Mouse (Mus musculus) midbrain, embryonic 15.5 days (tissue): ENCODE measurements around the gene Zbtb20. TPM values are rescaled to one million over a fixed set of nuclear protein-coding genes. Genes with fewer than 3 reads are reported as not detected.

Experiments used
- ATAC-seq: fragments of 200-750 bp; cut with Nextera tagmentation; replicated peaks from 2 replicates; pipeline ENCODE4 v1.8.0; 2017; ENCODE audit warnings: moderate TSS enrichment
- H3K27ac ChIP-seq: fragments of 300-500 bp; sonication (generic); 2 replicates; pipeline ENCODE4 v1.5.1; 2015; ENCODE audit warnings: mild to moderate bottlenecking, inconsistent platforms
- H3K27me3 ChIP-seq: fragments of 300-500 bp; sonication (generic); replicated peaks from 2 replicates; pipeline ENCODE4 v1.6.1; 2015; ENCODE audit warnings: inconsistent platforms
- H3K36me3 ChIP-seq: fragments of 300-500 bp; sonication (generic); replicated peaks from 2 replicates; pipeline ENCODE4 v1.6.1; 2015; ENCODE audit warnings: inconsistent platforms
- H3K4me1 ChIP-seq: fragments of 300-500 bp; sonication (generic); 2 replicates; pipeline ENCODE4 v1.6.1; 2015; ENCODE audit warnings: inconsistent platforms
- H3K4me2 ChIP-seq: fragments of 300-500 bp; sonication (generic); 2 replicates; pipeline ENCODE4 v1.6.1; 2015; ENCODE audit warnings: inconsistent platforms, mild to moderate bottlenecking, moderate library complexity
- H3K4me3 ChIP-seq: fragments of 300-500 bp; sonication (generic); 2 replicates; pipeline ENCODE4 v1.5.1; 2015; ENCODE audit warnings: mild to moderate bottlenecking, inconsistent platforms
- H3K9ac ChIP-seq: fragments of 300-500 bp; sonication (generic); 2 replicates; pipeline ENCODE4 v1.6.1; 2015; ENCODE audit warnings: mild to moderate bottlenecking, inconsistent platforms
- H3K9me3 ChIP-seq: fragments of 300-500 bp; sonication (generic); 2 replicates; pipeline ENCODE4 v1.6.1; 2016; ENCODE audit warnings: inconsistent platforms
- WGBS: fragments of 180-500 bp; shearing (Covaris S2); methylation state at CpG from one replicate; pipeline ENCODE4 v1.1.7; 2015; ENCODE audit warnings: mixed read lengths; 5-methylcytosine and 5-hydroxymethylcytosine counted together
- polyA plus RNA-seq: library from polyadenylated mRNA; unstranded; fragments of >200 nt; fragmentation: Nextera tagmentation; extraction: Ambion mirVana; gene quantifications from 2 replicates; pipeline ENCODE4 v1.2.1, GENCODE M21; 2015

The Zbtb20 gene
- polyA plus RNA-seq, 1 experiment from 2014 or later = 76.5 TPM

DNA sequence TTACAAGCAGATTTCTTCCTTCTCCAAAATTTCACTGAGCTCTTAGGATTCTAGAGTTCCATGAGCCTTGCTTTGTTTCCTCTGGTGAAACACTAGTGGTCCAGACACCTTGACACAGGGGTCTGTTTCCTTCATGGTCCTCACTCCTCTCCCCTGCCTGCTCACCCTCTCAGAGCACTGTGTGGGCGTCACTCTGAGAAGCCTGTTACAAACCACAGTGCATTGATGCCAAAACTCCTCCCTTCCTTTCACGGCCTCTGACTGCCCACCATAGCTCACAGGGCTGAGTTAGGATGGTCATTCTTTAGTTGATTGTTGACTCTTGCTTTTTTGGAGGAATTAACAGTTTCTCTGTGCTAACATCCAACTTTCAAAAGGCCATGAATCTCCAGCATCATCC is 744.7 kb downstream of the Zbtb20 start:
- 0 out of 2 replicates have a peak, but pooled peaks cover 7% of the 10 kb centered on the region for H3K36me3 ChIP-seq
- no peak overlapping the region for H3K4me2 ChIP-seq
- 0 out of 2 replicates have a peak, but pooled peaks have one; percentile 47 for ATAC-seq
- H3K27me3 ChIP-seq = no peaks in the 10 kb centered on the region
- no peak overlapping the region for H3K4me3 ChIP-seq
- H3K27ac ChIP-seq = no peak overlapping the region
- no peak overlapping the region for H3K9ac ChIP-seq
- 26% methylated on average over 2 of the region's 2 CpGs for WGBS
- H3K9me3 ChIP-seq = no peaks in the 10 kb centered on the region
- H3K4me1 ChIP-seq = 0 out of 2 replicates have a peak, but pooled peaks cover 5% of the 10 kb centered on the region

DNA sequence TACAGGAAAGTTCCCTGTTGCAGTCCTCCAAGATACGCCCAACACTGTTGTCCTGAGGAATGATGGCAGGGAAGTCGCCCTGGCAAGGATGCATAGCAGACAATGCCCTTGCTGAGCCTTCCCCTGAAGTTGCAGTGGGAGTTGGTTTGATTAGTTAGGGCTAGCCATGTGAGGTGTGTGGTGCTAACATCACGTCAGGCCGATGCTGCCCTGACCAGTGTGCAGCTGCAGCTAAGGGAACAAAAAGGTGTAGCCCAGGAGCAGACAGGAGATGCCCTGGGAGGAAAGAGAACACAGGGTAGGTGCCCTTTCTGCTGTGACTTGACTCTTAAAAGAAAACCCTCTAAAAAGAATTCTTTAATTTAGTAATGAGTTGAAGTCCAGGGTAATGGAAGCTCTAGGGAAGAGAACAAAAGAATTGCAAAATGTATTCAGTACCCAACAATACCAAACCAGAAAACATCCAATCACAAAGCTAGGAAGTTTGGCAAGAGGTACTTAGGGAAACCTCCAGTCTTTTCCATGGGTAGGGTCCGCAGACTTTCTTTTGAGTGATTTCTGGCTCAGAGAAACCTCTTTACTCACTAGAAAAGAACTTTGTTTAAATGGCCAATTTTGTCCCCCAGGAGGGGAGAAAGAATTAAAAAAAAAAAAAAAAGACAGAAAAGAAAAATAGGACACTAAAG is 747.8 kb downstream of the Zbtb20 start:
- Histone ChIP-seq H3K9ac (no peak overlapping the region), H3K9me3 (no peaks in the 10 kb centered on the region), H3K27me3 (no peaks in the 10 kb centered on the region), H3K4me1 (0 out of 2 replicates have a peak, but pooled peaks cover 5% of the 10 kb centered on the region), H3K27ac (peak overlapping the region; percentile 47), H3K4me3 (no peak overlapping the region), H3K4me2 (no peak overlapping the region), H3K36me3 (0 out of 2 replicates have a peak, but pooled peaks cover 8% of the 10 kb centered on the region)
- ATAC-seq = peak; percentile 69
- 40% methylated on average over 5 of the region's 5 CpGs for WGBS

DNA sequence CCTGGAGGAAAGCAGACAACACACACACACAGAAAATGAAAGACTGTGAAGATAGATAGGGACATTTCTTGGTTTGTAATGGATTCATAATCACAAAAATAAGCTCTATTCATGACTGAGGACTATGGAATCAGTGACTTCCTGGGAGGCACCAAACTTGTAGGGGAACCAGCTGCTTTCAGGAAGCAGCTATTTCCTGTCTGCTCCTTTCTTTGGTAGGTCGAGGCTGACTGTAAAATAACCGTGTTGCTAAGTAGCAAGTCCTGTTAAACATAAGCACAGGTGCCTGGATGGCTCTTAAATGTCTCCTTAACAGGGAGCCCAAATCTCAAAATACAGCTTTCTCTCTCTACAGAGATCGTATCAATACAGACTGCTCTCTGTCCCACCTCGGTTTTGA is 749.2 kb downstream of the Zbtb20 start:
- H3K4me3 ChIP-seq = no peak overlapping the region
- H3K36me3 ChIP-seq = 0 out of 2 replicates have a peak, but pooled peaks cover 4% of the 10 kb centered on the region
- no peaks in the 10 kb centered on the region for H3K27me3 ChIP-seq
- ATAC-seq = no peak
- H3K4me2 ChIP-seq = no peak overlapping the region
- no peaks in the 10 kb centered on the region for H3K9me3 ChIP-seq
- WGBS = 77% methylated on average over 4 of the region's 4 CpGs
- H3K4me1 ChIP-seq = 0 out of 2 replicates have a peak, but pooled peaks cover 5% of the 10 kb centered on the region
- H3K27ac ChIP-seq = 0 out of 2 replicates have a peak overlapping the region, but pooled peaks have one; percentile 25
- no peak overlapping the region for H3K9ac ChIP-seq

DNA sequence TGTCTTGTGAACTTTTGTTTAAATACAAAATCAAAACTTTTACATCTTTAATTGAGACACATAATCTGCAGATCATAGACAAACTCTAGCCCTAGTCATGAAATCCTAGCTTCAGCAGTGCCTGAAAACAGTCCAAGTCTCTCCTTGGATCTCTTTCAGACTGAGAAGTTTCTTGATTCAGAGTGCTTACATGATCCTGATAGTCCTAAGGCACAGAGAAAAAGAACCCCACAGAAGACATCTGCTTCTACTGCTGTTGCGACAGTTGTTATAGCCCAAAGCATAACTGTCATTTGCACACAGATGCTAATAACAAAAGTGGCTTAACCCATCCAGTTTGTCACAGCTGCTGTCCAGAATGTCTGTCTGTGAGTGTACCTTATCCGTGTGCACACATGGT is 749.6 kb downstream of the Zbtb20 start:
- ATAC-seq = no peak
- Histone ChIP-seq H3K27me3 (no peaks in the 10 kb centered on the region), H3K4me2 (no peak overlapping the region), H3K4me3 (no peak overlapping the region), H3K36me3 (0 out of 2 replicates have a peak, but pooled peaks cover 4% of the 10 kb centered on the region), H3K9ac (no peak overlapping the region), H3K9me3 (no peaks in the 10 kb centered on the region), H3K27ac (0 out of 2 replicates have a peak overlapping the region, but pooled peaks have one; percentile 25), H3K4me1 (0 out of 2 replicates have a peak, but pooled peaks cover 5% of the 10 kb centered on the region)
- 74% methylated on average over 2 of the region's 2 CpGs for WGBS

DNA sequence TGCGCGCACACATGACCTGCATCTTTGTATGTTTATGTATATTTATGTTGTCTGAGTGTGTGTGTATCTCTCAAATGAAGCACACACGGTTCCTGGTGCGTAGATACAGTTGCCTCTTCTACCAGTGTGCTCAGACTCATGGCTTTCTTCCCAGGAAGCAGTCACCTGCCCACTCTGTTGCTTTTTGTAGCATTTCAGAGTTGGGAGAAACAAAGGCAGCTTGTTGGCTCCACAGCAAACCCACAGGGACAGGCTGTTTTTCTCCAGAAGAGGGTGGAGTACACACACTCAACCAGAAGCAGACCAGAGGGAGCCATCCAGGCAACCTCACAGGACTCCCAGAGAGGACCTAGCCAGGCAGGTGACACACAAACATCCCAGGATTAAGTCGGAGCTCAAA is 750.3 kb downstream of the Zbtb20 start:
- no peak overlapping the region for H3K9ac ChIP-seq
- ATAC-seq = no peak
- no peak overlapping the region for H3K4me2 ChIP-seq
- H3K4me3 ChIP-seq = no peak overlapping the region
- H3K36me3 ChIP-seq = 0 out of 2 replicates have a peak, but pooled peaks cover 4% of the 10 kb centered on the region
- H3K27me3 ChIP-seq = no peaks in the 10 kb centered on the region
- no peak overlapping the region for H3K27ac ChIP-seq
- H3K9me3 ChIP-seq = no peaks in the 10 kb centered on the region
- H3K4me1 ChIP-seq = 0 out of 2 replicates have a peak, but pooled peaks cover 5% of the 10 kb centered on the region
- 93% methylated on average over 5 of the region's 5 CpGs for WGBS

DNA sequence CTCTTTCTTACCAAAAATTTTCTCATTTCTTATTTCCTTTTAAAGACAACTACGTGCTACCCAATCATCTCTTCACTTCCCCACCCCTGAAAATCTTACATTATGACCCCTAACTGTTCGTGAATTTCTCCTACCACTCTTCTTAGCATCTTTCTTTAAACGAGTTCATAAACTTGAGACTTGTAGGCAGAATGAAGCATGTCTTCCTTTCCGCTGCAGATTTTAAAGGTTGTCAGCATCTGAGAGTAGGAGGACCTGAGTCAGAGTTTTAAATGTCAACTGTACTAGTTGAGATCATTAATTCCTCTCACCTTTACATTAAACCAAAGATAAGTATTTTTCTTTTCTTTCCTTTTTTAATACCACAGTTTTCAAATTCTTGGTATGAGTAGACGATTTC is 753.0 kb downstream of the Zbtb20 start:
- Histone ChIP-seq H3K9me3 (no peaks in the 10 kb centered on the region), H3K27ac (no peak overlapping the region), H3K4me2 (no peak overlapping the region), H3K36me3 (0 out of 2 replicates have a peak, but pooled peaks cover 4% of the 10 kb centered on the region), H3K4me1 (no peaks in the 10 kb centered on the region), H3K27me3 (no peaks in the 10 kb centered on the region), H3K4me3 (no peak overlapping the region), H3K9ac (no peak overlapping the region)
- no peak for ATAC-seq
- WGBS = 92% methylated on average over 5 of the region's 5 CpGs

DNA sequence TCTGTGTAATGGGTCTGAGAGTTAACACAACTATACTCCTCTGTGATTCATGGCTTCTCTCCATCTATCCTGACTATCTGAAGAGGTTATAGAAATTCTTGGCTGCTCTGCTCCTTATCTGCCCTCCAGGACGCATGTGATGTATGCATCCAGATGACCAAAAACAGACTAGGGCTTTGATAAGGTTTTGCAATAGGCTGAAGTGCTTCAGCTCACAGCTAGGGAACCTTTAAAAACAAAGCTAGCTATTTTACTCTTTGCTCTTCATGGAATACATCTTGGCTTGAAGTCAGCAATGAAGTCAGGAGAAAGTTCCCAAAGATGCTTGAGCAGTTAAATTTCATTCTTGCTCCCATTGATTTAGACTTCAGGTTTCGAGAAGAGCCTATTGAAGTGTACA is 756.1 kb downstream of the Zbtb20 start:
- 83% methylated on average over 2 of the region's 2 CpGs for WGBS

DNA sequence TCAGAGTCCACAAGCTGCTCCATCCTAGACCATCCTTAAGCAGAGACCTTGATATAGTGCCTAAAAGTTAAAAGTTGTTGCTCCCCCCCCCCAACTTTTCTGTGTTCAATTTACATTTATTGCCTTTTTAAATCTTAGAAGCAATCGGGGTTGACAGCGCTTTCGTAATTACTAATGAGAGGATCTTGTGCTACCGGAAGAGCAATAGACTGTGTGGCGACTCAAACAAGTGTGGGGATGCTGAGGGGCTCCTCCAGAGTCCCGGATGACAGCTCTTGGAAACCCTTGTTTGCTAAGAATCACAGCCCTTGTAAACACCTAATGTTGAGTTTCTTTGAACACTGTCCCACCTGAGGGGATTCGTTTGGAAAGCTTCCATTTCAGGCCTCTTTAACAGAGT is 758.4 kb downstream of the Zbtb20 start:
- no peaks in the 10 kb centered on the region for H3K27me3 ChIP-seq
- H3K9ac ChIP-seq = no peak overlapping the region
- no peak overlapping the region for H3K4me2 ChIP-seq
- H3K4me3 ChIP-seq = no peak overlapping the region
- H3K36me3 ChIP-seq = no peaks in the 10 kb centered on the region; the same call in 1 of the 2 replicates
- no peak overlapping the region for H3K27ac ChIP-seq
- WGBS = 94% methylated on average over 7 of the region's 7 CpGs
- H3K9me3 ChIP-seq = no peaks in the 10 kb centered on the region
- no peak for ATAC-seq
- no peaks in the 10 kb centered on the region for H3K4me1 ChIP-seq

More for the DNA sequence above, 756.1 kb downstream of the Zbtb20 start:
- no peak overlapping the region for H3K4me2 ChIP-seq
- no peaks in the 10 kb centered on the region for H3K27me3 ChIP-seq
- no peak overlapping the region for H3K27ac ChIP-seq
- no peak overlapping the region for H3K4me3 ChIP-seq
- H3K9me3 ChIP-seq = no peaks in the 10 kb centered on the region
- H3K36me3 ChIP-seq = peaks cover 4% of the 10 kb centered on the region; the same call in 1 of the 2 replicates
- H3K9ac ChIP-seq = no peak overlapping the region
- H3K4me1 ChIP-seq = no peaks in the 10 kb centered on the region
- no peak for ATAC-seq

DNA sequence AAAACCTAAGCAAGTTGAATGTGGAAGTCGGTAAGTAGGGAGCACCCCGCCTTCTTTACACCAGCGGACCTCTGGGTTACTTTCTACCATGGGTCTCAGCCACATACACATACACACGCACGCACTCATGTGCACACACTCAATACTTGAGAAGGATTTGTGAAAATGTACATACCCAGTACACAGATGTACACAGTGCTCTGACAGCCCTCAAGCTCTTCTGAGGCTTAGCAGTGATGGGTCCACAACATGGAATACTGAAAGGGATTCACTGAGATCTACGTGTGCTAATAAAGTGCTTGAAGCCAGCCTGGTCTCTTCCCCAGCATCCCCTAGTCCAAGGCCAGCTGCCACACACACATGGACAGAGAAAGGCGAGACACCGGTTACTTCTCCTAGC is 761.6 kb downstream of the Zbtb20 start:
- no peak for ATAC-seq
- whole genome bisulfite sequencing = 90% methylated on average over 8 of the region's 8 CpGs

DNA sequence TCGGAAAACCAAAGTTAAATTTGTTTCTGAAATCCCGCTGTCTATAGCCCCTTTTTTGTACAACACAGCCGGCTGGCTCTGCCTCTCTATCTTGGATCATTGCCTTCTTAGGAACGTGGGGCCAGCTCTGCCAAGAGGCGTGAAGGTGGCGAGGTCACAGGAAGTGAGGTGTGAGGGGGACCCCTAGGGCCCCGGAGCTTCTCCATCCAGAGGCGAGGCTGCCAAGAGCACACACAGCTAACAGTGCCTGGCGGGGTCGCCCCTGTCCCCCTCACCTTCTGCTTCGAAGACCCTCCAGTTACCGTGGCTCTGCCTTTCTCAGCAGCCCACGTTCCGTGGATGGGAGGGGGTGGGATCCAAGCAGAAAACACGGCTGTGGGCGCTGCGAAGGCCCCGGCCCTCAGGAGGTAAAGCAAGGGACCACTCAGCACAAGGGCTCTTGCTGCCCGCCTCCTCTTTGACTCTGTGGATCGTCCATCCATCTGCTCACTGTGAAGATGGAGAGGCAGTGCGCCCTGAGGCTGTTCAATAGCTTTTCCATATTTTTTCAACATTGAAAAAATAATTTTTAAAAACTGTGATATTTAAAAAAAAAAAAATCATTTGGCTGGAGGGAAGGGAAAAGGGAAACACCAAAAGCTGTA is 762.8 kb downstream of the Zbtb20 start:
- Histone ChIP-seq H3K9me3 (no peaks in the 10 kb centered on the region), H3K4me1 (no peaks in the 10 kb centered on the region), H3K27me3 (no peaks in the 10 kb centered on the region), H3K4me3 (no peak overlapping the region), H3K4me2 (no peak overlapping the region), H3K27ac (no peak overlapping the region), H3K9ac (no peak overlapping the region), H3K36me3 (no peaks in the 10 kb centered on the region; the same call in 1 of the 2 replicates)
- 82% methylated on average over 21 of the region's 21 CpGs for WGBS
- ATAC-seq = no peak

More for the DNA sequence above, 761.6 kb downstream of the Zbtb20 start:
- Histone ChIP-seq H3K9me3 (no peaks in the 10 kb centered on the region), H3K27ac (no peak overlapping the region), H3K27me3 (no peaks in the 10 kb centered on the region), H3K9ac (no peak overlapping the region), H3K36me3 (no peaks in the 10 kb centered on the region; the same call in 1 of the 2 replicates), H3K4me1 (no peaks in the 10 kb centered on the region), H3K4me3 (no peak overlapping the region), H3K4me2 (no peak overlapping the region)

DNA sequence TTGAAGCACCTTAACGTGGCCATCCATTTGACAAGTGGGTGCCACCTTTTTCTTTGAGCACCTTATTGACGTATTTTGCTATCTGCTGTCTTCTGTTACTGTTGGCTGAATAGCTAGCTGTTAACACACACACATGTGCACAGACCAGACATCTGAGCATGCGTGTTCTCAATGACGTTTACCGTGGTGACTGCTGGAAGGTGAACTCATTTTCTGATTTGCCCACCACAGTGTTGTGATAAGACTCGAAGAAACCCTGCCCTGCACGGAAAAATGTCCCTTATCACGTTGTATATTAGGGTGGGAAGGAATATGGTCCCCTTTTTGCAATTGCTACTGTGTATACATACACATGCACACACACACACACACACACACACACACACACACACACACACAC is 765.5 kb downstream of the Zbtb20 start:
- H3K9me3 ChIP-seq = no peaks in the 10 kb centered on the region
- H3K27me3 ChIP-seq = no peaks in the 10 kb centered on the region
- ATAC-seq = no peak
- 90% methylated on average over 8 of the region's 8 CpGs for WGBS
- no peak overlapping the region for H3K27ac ChIP-seq
- H3K4me1 ChIP-seq = no peaks in the 10 kb centered on the region
- H3K4me3 ChIP-seq = no peak overlapping the region
- H3K36me3 ChIP-seq = no peaks in the 10 kb centered on the region
- H3K9ac ChIP-seq = no peak overlapping the region
- no peak overlapping the region for H3K4me2 ChIP-seq

DNA sequence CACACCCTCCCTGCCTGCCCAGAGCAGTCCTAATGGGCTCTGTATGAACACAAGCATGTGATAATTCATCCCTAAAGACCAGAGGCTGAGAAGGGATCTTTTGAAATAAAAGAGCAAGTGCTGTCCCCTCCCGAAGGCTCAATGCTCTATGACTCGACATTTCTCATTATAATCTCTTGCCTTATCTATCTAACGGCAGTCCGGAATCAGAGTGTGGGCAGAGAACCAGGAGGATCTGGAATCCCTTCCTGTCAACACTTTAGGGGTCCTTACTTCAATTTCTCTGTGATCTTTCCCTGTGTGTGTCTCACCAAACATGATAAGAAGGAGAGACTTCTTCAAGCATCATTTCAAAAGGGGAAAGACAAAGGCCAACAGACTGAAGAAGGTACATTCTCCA is 770.2 kb downstream of the Zbtb20 start:
- 82% methylated on average over 4 of the region's 4 CpGs for WGBS
- no peak overlapping the region for H3K4me3 ChIP-seq

More for the DNA sequence above, 770.2 kb downstream of the Zbtb20 start:
- Histone ChIP-seq H3K4me2 (no peak overlapping the region), H3K9me3 (no peaks in the 10 kb centered on the region), H3K27ac (no peak overlapping the region), H3K36me3 (no peaks in the 10 kb centered on the region), H3K4me1 (no peaks in the 10 kb centered on the region), H3K9ac (no peak overlapping the region), H3K27me3 (no peaks in the 10 kb centered on the region)
- ATAC-seq = no peak
